Mouse (Mus musculus): Measurements from ENCODE around the gene Cadps2. TPM values are rescaled to one million over a fixed set of nuclear protein-coding genes. Genes with fewer than 3 reads are reported as not detected.

The Cadps2 gene
- total RNA-seq, 2 experiments from 2014 or later: 0.75 to 0.99 TPM

DNA sequence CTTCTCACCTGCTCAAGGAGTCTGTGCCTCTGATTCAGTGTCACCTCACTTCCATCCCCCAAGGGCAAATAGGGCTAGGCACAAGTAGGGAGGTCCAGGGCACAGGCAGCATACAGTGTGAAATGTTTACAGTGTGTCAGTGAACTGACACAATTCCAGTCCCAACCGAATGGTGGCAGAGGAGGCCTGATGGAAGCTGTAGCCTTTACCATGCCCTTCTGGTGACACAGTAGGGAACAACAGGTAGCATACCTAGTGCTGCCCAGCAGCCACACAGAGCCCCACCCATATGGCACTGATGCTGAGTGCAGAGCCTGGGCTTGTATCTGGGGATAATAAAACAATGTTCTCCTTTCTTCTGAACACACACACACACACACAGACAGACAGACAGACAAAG lies 61.6 kb downstream of the Cadps2 start:
- ATAC-seq (replicated peaks; ENCODE audit: poor library complexity): no peak

DNA sequence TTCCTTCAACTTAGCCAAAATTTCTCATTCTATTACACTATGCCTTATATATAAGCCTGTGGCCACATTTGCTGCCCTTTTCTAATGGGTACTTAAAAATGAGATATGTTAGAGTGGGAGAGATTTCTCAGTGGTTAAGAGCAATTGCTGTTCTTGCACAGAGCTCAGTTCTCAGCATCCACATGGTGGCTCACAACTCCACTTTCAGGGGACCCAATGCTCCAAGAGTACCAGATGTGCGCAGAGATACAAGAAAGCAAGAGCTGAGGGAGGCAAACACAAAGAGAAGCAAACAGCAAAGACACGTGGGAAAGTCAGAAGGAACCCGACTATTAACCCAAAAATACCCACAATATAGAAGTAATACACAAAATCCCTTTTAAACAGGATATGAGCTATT lies 77.0 kb downstream of the Cadps2 start:
- ATAC-seq (replicated peaks; ENCODE audit: poor library complexity): no peak

DNA sequence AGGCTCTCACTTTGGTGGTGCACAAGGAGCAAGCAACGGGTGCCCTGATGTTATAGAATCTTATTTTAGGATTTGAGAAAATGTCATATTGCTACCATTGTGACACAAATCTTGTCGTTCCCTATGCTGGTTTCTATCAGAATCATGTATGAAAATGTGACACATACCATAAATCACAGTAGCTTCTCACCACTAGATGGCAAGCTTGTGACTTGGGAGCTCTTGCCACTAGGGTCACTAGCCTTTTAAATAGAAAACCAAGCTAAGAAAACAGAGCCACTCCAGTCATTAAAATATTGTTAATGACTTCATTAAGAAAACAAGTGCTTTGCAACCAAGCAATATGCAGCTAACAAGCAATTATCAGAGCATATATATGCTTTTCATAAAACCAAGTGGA lies 81.0 kb downstream of the Cadps2 start:
- peak; percentile 68 for ATAC-seq (replicated peaks; ENCODE audit: poor library complexity)

DNA sequence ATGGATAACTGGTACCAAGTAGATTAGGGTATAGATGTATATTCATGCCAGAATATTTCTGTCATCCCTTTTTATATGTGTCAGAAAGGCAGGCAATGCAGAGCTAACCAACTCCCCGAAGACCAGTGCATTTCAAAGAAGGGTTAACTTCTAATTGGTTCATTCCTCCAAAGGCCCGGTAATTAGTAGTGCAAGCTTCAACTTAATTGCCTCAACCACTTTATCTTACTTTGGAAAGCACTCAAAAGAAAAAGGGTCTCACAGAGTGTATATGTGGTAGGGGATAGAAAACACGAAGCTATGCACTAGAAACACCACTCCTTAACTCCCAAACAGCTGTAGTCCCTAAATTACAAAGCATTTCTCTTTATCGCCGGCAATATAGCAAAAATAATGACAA lies 90.4 kb downstream of the Cadps2 start:
- ATAC-seq (replicated peaks; ENCODE audit: poor library complexity): no peak

DNA sequence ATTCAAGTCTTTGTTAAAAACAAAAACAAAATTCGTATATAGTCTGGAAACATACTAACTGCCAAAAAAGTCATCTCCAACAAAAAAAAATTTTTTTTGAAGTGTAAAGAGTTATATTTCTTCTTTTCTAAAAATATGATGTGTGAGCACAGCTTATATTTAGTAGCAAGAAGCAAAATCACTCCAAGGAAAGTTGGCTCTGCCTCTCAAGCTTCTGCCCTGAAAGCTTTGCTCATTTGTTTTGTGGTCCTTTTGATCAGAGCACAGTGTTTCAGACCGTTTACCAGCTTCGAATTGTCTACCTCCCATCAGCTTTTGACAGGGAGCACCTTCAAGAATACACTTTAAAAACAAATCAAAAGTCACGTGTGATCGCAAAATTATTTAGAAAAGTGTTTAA lies 99.2 kb downstream of the Cadps2 start:
- no peak for ATAC-seq (replicated peaks; ENCODE audit: poor library complexity)

DNA sequence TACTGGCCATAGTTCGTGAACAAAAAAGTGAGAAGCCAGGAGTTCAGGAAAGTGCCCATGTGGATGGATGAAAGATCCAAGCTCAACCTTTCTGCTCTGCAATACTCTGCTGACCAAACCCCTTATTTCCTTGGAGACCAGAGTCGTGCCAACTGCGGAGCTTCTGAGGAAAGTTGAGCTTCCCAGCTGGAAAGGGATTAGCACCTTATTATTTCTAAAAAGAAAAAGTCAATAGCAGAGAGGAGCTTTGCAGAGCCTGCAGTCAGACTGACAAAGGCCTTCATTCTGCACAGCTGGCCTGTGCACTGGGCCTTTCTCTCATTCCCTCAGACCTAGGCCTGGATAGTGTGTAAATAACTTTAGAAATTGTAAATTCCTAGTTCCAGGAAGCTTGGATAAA lies 106.5 kb downstream of the Cadps2 start:
- ATAC-seq (replicated peaks; ENCODE audit: poor library complexity): no peak

DNA sequence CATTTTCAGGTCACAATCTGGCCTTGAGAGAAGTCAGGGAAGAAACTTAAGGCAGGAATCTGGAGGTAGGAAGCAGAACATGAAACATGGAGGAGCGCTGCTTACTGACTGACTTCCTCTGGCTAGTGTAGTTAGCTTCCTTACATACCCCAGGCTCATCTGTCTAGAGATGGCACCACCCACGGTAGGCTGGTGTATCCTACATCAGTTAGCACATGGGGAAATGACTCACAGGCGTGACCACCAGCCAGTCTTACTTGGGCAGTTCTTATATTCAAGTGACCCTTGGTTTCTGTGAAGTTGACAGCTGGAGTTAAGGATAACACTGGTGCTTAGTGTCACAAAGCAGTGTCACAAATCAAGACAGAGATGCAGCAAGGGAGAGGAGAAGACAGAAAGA lies 110.6 kb downstream of the Cadps2 start:
- no peak for ATAC-seq (replicated peaks; ENCODE audit: poor library complexity)

DNA sequence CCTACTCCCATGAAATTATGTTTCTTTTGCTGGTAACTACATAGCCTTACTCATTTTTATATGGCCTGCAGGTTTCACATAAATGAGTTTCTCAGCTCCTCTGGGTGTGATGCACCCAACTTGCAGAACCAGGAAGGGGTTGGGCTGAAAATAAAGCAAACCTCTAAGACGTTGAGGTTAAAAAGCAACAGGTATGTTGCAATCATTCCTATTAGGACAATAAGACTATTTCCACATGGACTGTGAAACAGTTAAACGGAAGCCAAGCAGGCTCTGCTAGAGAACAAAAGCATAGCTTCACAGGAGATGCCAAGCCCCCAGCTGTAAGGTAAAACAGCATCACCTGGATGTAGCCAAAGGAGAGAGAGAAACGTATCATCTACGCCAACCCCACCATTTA lies 115.5 kb downstream of the Cadps2 start:
- ATAC-seq (replicated peaks; ENCODE audit: poor library complexity): peak; percentile 86

DNA sequence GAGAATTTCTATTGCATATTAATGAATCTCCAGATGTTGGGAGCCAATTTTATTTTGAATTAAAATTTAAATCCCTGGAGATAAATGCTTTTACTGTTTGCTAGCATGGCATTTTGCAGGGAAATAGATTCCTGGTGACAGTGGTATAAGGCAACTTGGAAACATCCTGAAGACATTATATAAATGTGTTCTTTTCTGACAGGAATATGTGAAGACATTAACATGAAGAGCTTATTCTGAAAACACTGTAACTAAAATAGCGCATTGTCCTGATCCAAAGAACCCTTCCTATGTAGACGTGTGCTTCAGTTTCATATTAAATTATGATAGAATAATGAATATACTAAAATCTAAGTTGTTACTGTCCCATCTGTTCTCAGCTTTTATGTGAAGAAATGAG lies 118.8 kb downstream of the Cadps2 start:
- no peak for ATAC-seq (replicated peaks; ENCODE audit: poor library complexity)

DNA sequence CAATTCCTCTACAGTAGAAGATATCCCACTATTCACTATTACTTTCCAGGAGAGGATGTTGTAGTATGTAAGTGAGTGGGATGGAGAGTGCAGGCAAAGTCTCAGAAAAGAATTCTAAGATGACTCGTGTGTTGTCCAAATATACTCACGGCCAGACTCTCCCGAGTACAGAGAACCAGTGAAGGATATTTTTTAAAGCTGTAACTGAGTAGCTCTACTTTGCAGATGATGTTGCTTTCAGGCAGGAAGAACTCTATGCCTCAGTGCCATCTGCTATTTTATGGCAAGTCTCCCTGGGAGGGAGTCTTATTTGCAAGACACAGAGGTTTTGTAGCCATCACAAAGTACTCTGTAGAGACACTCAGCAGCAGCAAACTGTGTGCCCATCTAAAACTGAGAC lies 131.7 kb downstream of the Cadps2 start:
- no peak for ATAC-seq (replicated peaks; ENCODE audit: poor library complexity)

DNA sequence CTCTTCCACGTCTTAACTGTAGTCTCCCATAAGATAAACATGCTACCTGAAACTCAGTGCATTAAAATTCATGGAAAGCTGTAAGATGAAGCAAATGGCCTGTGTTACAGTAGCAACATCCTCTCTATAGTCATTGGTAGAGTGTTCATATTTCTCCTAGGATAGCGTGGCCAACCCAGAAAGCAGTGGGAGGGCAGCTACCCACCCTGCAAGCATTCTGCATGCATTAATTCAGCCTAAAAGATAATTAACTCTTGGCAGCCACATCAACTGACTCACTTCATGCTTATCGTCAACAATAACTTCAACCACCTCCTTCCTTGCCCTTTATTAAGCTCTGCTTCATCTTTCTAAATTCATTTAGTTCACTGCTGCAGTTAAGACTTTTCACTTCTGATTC lies 138.3 kb downstream of the Cadps2 start:
- ATAC-seq (replicated peaks; ENCODE audit: poor library complexity): no peak

DNA sequence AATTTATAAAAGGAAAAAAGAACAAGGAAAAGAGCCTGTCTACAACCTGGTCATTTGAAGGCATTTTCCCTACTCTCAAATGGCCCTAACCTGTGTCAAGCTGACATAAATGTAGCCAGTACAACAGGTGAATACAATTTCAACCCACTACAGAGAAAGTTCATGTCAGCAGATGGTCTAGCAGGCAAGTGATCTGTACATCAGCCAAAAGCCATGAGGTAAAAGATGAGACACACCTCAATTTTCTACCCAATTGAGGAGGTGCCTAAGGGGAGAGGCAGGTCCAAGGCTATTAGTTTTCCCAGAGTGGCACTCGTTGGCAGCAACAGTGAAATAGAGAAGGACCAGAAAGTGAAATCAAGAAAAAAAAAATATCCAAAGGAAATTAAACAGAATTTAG lies 161.0 kb downstream of the Cadps2 start:
- ATAC-seq (replicated peaks; ENCODE audit: poor library complexity): no peak

DNA sequence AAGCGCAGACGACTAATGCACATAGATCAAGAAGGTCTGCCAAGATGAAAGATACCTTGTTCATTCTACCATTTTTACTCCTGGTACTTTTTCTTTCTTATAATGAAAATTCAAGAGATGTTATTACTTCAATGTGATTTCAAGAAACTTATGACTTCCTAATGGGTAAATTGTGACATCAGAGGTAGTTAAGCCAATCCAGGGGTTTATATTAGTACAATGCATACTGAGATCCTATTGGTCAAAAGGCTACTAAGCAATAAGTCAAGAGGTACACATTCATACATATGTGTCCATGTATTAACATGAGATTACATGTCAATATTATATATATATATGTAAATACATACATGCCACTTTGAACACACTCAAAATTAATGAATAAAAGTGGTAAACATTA lies 184.2 kb downstream of the Cadps2 start, which contains the start of gene Rnf148:
Rnf148 (minus strand) TSS at position 101 of the 400 bp plus-strand sequence.
- no peak for ATAC-seq (replicated peaks; ENCODE audit: poor library complexity)

DNA sequence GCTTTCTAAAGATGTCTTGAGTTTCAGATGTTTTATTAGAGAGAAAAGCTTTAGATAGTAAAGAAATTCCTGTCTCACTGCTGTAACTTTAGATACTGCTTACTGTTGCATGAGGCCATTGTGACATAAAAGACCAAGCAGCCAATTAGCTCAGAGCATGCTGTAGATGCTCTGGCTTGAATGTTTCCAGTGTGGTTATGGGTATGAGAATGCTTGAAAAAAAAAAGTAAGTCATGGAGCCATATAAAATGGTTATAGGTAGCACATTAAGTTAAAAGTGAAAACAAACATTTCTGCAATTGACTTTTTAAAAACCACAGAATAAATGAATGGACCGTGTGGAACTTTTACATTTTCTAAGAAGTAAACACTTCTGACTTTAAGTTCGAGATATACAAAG lies 189.0 kb downstream of the Cadps2 start, which contains the start of gene Rnf133:
Rnf133 (minus strand) TSS at position 101 of the 400 bp plus-strand sequence.
- ATAC-seq (replicated peaks; ENCODE audit: poor library complexity): no peak

DNA sequence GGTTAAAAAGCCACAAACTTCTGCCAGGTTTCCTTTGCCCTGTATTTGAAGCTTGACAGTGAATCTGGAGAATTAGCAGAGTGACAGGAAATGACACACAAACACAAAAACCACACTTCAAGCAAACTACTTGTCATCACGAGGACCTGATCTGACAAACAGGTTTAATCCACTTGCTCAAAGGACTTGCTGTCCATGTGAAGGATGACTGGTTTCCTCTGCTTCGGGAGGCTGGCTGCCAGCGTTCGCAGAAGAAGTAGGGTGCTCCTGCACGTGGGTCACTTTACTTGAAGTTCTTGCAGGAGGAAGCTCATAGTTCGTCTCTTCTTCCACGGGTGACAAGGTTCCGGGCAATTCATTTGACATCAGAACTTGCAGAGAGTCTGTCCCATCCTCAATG lies 190.5 kb downstream of the Cadps2 start:
- ATAC-seq (replicated peaks; ENCODE audit: poor library complexity): peak; percentile 44

DNA sequence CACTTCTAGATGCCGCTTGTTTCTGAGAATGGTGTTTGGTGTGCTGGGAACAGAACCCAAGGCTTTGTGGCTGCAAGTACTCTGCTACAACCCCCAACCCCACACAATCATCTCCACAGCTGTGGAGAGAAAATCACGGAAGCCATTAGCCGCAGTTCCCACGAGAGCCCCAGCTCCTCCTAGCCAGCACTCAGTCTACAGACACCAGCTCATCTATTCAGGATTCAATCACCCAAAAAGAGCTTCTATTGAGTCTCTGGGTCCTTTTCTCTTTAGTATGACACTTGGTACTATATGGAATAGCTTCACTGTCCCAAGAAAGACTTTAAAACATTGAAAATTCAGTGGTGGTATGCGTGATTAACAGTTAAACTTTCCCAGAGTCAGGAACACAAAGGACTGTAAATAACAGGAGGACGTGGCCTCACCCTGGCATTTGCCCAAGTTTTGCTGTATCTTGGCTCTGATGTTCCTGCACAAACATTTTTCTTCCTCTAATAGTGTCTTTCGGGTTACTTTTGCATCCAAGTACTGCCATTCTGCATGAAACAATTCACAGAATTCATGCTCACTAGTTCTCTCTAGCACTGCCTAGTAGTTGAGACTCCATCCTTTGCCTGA lies 191.5 kb downstream of the Cadps2 start:
- ATAC-seq (replicated peaks; ENCODE audit: poor library complexity): no peak

DNA sequence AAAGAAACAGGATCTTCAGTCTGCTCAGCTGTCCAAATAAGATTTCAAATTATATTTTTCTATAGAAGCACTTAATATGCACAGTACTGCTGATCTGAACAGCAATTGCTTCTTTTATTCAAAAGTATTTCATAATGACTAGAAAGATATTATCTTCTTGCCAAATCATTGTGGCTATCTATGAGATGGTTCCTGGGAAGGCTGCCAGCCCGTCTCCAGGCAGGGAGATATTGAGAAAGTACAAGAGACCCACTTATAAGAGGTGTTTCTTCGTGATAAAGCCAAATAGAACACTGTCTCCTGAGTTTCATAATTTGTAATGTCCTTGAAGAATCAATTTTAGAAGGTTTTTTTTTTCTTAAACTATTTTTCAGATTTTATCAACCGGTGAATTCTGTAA lies 202.1 kb downstream of the Cadps2 start:
- peak; percentile 60 for ATAC-seq (replicated peaks; ENCODE audit: poor library complexity)

DNA sequence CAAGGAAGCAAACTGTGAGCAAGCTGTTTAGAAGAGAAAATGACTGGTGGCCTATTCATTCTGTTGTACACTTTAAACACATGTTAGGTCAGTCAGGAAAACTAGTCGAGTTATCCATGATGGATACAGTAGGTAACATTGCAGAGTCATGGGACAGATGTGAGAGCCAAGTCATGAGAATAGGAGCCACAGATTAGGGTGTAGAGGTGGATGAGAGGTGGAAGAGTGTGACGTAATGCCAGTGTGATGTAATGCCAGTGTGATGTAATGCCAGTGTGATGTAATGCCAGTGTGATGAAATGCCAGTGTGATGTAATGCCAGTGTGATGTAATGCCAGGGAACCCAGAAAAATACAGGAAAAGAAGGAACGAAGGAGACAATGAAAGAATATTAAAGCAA lies 204.0 kb downstream of the Cadps2 start:
- peak; percentile 73 for ATAC-seq (replicated peaks; ENCODE audit: poor library complexity)

DNA sequence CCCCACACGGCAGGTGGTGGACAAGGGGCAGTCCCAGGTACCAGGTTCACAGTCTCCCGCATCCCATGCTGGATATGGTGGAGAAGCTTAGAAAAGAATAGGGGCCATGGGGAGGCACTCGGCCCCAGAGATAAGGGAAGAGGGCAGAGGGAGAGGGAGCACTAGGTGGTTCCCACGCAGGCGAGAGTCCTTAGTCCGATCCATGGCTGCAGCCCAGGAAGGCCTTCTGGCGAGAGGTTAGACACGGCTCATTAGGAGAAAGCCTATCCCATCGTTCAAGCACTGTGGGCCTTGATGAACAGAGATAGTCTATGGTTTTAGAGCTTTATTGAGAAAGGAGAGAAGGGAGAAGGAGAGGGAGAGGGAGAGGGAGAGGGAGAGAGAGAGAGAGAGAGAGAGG lies 205.2 kb downstream of the Cadps2 start:
- no peak for ATAC-seq (replicated peaks; ENCODE audit: poor library complexity)

DNA sequence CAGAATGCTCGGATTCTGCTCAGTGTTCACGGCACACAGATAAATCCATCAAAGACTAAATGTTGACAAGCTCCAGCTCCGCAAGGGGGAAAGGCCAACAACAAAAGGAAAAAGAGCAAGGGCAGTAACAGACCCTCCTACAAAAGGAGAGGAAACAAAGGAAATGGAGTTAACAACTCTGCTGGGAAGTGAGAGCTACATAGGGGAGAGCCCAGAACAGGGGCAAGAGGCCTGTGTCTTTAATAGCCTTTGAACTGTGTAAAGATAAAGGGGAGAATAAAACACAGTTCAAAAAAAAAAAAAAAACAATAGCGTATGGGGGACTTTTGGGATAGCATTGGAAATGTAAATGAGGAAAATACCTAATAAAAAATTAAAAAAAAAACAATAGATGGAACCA lies 208.8 kb downstream of the Cadps2 start:
- no peak for ATAC-seq (replicated peaks; ENCODE audit: poor library complexity)

DNA sequence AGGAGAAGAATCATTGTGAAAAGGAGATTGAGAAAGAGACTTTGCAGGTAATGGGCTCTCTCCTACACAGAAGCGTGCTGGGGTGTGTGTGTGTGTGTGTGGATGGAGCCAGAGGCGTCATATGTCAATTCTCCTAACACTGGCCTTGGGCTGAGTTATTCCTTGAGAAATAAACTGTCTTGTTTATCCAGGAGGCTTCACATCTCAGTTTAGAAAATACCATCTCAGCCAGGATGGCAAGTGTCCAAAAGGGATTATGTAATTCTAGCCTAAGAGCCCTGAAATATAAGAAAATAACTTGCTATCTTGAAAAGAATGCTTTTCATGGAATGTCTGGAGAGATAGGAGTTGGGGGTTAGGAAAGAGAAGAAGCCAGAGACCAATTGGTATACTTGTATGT lies 264.1 kb downstream of the Cadps2 start:
- no peak for ATAC-seq (replicated peaks; ENCODE audit: poor library complexity)

DNA sequence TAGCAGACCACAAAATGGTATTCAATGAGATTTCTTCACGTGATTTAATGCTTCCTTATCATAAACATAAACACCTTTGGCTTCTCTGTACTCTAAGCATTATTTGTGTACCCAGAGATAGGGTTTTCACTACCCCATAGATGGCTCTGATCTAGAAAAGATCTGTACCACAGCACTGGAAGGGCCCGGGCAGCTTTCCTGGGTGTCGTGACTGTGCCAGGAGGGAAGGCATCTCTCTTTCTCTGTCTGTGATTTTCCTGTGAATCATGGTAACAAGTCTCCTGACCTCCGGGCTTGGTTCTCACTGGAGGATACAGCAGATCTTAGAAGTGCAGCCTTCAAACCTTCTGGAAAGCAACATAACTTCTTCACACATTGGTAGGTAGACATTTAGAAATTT lies 265.5 kb downstream of the Cadps2 start:
- ATAC-seq (replicated peaks; ENCODE audit: poor library complexity): no peak

DNA sequence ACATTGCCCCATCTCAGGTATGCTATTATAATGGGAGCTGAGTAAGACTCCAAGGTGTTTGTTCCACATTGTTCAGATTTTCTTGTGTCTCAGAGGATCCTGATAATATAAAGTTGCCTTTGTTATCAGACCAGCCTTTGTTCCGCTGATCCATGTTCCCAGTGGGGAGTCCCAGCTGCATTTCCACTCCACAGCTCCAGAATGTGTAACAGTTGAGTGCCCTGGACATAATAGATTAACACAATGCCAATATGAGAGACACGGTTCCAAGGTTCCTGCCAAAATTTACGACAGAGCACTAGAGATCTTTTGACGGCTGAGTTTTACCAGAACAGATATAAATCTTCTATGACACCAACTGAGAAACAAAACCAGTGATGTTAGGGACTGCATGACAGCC lies 266.8 kb downstream of the Cadps2 start:
- ATAC-seq (replicated peaks; ENCODE audit: poor library complexity): no peak
